Mouse (Mus musculus): Measurements from ENCODE around the gene Hira.
A peak's percentile ranks its signal among the peaks of the same experiment; 100 is the strongest.
"Not testable (repeated sequence)": the region's sequence is repeated elsewhere in the genome, so short reads cannot be mapped to it uniquely, and the experiment has no call there.

Hira gene

DNA sequence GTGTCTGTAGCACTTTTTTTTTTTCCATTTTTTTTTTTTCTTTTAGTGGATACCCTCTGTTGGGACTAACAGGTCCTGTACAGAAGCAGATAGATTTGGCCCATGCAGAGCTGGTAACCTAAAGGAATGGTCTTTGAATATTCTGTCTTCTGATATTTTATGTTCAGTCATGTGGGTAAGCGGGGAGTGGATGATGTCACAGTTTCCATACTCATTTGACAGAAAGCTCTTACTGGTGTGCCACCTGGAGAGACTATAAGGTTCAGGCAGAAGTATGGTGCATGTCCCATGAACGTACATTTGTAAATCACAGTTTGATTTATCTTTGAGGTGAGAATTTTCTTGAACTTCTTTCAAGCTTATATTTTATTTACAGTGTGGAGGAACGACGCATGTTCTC lies 39.2 kb downstream of the Hira start:
- DNase-seq (ENCODE audit: extremely low spot score, low spot score) = no peak

DNA sequence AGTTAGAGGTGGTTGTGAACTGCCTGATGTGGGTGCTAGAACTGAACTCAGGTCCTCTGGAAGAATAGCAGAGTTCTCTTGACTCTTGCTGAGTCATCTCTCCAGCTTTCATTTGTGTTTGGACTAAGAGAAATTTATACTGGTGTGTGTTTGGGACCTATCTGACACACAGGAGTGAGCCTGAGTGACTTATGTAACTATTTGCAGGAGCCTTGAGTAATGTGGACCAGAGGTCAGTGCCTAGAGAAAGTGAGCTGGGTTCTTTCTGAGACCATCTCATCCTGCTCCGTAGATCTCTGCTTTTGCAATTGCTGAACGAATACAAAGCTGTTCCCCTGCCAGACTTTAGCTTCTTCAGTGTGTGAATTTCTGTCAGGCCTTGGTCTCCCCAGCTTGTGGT lies 44.9 kb downstream of the Hira start:
- no peak for DNase-seq (ENCODE audit: extremely low spot score, low spot score)

DNA sequence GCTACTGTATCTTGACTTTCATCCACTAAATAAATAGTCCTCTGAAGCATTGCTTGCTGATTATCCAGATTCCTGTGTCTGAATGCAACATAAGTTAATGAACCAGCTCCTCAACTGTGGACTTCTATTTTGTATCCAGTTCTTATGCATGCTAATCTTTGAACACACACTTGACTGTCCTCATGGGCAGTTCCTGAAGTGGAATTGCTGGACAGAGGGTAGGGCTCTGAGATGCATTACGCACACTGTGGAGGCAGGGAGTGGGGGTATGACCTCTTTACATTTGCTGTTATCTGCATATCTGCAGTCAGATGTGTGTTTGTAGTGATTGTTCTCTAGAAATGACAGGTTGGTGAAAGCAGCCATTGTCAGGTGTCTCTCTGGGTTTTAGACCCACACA lies 51.1 kb downstream of the Hira start:
- no peak for DNase-seq (ENCODE audit: extremely low spot score, low spot score)

DNA sequence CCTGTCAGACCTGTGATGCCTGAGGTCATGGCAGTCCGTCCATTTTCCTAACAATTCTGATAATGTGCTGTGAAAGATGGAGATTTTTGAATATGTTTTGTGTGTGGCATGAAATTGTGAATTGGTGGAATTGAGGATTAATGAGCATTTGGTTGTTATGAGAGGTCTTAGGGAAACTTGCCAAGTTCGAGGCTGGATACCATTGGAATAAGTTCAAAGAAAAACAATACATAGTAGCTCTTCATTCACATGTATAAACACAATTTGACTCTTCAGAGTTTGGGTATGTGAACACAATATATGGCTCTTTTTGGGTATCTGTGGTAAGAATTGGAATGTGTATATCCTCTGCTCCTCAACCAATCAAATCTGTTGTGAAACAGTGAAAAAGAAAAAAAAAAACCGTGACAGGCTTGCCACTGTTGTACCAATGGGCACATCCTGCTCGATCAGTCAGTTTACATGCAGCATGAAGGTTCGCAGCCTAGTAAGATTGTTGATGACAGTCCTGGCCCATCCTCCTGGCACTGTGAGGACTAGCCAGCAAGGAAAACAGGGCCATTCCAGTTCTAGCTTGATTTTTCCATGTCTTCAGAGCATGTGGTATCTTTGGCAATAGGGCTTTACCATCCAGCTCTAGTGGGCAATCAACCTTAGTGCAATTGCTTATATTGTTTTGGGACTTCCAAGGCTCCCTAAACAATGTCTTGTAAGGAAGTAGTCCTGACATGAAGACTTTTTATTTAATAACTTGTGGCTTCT lies 61.7 kb downstream of the Hira start:
- no peak for DNase-seq (ENCODE audit: extremely low spot score, low spot score)

DNA sequence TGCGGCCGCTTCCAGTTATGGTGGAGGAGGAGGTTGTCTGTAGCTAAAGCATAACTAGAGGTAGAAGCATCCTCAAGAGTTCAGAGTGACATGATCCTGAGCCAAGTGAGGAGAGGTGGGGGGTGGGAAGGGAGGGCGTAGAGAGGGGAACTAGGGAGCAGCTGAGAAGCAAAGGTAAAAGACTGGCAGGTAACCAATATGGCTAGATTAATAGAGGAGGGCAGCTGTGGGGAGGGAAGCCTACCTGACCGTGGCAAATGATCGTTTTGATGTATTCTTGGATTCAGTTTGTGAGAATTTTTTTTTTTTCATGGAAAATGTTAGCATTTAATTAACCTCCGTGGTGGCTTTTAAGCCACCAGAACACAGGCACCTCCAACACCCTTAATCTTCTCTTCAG lies 67.1 kb downstream of the Hira start:
- DNase-seq (ENCODE audit: extremely low spot score, low spot score) = no peak

DNA sequence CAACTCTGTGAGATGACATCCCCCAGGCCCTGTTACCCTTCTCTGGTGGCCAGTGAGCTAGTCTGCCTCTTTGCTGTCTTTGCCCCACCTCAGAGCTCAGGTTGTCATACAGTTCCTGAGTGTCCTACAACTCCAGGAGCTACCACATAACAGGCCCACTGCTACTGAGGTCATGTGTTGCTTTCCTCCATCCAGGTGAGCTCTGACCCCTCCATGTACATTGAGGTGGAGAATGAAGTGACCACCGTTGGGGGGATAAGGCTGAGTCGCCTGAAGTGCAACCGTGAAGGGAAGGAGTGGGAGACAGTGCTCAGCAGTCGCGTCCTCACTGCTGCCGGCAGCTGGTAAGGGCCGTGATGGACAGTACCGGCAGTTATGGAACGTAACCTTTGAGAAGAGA lies 72.1 kb downstream of the Hira start:
- no peak for DNase-seq (ENCODE audit: extremely low spot score, low spot score)

DNA sequence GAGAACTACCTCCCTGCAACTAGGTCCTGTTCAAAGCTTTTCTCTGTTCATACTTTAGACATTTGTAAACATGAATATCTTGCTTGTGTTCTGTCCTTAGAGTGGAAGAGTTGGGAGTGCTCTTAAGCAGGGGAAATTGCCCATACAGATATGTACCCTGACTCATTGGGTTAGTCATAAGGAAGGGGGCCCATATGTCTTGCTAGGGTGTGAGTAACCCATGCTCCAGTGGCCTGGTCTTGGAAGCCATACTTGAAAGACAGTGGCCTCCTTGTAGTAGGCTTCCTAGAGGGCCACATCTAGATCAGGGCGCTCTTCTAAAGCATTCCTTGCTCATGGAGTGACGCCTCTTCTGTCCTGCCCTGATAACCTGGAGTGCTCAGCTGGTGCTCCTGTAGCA lies 73.5 kb downstream of the Hira start:
- no peak for DNase-seq (ENCODE audit: extremely low spot score, low spot score)

DNA sequence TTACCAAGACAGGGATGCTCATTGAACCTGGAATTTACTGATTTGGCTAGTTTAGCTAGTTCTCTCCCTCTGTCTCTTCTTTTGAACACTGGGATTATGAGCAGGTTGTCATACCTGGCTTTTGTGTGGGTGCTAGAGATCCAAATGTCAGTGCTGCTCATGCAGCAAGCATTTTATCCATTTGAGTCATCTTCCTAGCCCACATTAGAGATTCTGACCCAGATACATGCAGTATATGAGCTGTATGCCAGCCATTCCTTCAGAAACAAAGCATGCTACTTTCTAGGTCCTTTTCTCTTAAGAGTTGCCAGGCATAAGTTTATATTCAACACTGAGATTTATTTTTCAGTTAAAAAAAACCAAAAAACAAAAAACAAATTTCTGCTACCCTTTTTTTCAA lies 76.0 kb downstream of the Hira start:
- no peak for DNase-seq (ENCODE audit: extremely low spot score, low spot score)

DNA sequence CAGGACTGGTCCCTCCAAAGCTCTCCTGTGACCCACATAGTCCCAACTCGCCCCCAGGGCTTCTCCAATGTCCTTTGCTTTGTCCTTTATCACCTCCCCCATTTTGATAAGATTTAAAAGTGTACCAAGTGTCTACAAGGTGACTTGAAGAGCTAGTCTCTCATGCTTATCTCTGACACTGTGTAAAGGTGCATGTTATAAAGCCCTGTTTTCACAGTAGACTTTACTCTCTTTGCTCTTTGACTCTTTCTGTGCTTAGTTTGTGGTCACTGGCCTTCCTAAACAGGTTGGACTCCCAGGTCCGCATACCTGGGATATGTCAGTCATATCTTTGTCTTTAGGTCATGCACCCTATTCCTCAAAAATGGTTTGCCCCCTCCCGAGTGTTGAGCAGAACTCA lies 78.2 kb downstream of the Hira start:
- no peak for DNase-seq (ENCODE audit: extremely low spot score, low spot score)

DNA sequence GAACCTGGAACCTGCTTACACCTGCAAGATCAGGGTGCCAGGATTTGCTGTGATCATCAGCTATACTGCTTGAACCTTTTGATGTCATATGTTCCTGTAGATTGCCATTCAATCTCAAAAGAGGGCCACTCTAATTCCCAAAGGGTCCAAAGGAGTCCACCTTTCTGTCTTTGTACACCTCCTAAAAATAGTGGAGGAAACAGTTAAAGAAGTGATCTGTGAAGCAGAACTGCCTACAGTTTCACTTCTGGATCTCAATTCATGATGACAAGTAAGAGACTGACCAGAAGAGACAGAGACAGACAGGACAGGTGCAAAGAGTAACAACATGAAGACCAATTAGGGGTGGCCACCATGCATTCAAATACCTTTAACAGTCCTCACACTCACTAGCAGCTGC lies 86.6 kb downstream of the Hira start:
- DNase-seq (ENCODE audit: extremely low spot score, low spot score) = no peak

DNA sequence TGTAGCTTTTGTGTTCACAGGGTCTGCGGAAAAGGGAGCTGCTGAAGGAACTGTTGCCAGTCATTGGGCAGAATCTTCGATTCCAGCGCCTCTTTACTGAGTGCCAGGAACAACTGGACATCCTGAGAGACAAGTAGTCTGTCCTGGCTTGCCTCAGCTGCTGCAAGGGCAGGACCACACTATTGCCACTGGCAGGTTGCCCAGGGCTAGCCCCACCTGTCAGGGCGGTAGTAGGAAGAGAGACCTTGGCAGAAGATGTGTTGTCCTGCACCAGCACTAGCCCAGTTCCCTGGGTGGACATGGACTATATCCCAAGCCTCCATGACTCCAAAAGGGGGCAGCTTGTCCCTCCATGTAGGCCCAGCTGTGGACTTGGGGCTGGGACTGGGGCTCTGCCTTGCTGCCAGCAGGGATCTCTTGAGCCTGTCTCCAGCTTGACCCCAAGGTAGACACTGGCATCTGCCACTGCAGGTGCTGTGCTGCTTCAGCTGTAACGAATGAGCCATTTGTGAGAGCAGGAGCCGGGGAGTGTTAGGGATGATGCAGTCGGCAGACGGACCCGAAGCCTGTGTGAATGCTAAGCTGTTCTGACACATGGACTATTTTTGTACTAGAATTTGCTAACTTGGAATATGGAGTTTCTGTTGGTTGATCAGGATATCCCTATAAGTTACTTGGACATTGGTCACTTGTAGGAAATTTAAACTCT lies 92.7 kb downstream of the Hira start:
- DNase-seq (ENCODE audit: extremely low spot score, low spot score) = no peak

DNA sequence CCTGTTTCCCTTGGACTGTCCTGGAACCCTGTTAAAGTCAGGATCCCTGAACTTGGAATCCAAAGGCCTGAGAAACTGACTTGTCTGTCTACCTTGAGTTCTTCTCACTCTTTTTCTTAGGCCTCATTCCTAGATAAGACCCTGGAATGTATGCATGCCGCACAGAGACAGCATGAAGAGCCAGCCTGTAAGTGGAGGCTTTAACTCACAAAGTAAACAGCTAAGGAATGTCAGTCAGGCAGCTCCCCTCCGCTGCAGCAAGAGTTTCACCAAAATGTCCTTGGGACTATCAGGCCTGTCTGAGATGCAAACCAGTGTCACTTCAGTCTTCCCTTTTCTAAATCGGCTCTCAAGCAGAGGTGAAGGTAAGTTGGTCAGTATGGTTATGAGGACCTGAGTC lies 94.0 kb downstream of the Hira start:
- DNase-seq (ENCODE audit: extremely low spot score, low spot score) = no peak

DNA sequence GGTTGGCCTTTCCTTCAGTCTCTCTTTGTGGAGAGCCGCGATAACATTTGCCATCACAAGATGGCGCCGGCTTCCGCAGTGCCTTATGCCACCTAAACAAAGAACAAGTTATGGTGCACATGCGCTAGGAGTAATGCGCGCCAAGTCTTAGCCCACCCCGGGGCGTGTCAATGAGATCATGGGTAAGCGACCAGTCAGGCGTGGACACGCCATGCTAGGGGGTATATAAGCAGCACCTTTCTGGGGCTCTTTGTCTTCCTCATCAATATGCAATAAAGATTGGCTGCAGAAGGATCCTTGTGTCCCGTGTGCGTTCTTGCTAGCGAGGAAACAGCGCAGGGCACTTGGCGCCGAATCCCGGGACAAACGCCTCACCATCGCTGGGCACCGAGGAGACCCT lies 98.8 kb downstream of the Hira start:
- DNase-seq (ENCODE audit: extremely low spot score, low spot score) = not testable (repeated sequence)

DNA sequence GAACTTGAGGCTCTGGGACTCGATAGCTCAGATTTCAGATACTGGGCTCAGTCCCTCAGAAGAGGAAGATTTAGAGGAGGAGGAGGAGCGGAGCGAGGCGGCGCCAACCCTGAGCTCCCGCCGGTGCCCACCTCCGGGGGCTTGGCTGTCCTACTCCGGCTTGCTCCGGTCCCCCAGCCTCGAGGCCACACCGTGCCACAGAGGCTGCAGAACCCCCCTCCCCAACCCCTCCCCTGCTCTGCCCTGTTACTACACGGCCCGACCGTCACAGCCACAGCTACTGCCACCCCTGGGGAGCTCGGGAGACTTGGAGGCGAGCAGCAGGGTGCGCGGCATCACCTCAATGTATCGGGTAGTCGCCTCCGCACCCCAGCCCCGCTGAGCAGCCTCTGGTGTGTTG lies 99.5 kb downstream of the Hira start:
- DNase-seq (ENCODE audit: extremely low spot score, low spot score) = no peak

DNA sequence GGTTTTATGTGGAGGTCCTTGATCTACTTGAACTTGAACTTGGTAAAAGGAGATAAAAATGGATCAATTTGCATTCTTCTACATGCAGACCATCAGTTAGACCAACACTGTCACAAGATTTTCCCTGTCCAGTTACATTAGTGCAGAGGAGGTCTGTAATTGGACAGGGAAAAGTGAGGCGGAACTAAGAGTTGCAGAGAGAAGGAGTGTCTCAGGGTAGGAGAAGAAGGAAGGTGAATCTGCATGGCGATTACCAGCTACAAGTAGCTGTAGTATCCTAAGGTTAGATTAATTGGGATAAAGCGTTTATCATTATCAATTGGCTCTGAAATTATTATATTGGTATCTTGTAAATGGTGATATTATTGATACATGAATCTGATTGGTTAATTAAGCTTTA lies 109.5 kb downstream of the Hira start:
- DNase-seq (ENCODE audit: extremely low spot score, low spot score) = no peak

DNA sequence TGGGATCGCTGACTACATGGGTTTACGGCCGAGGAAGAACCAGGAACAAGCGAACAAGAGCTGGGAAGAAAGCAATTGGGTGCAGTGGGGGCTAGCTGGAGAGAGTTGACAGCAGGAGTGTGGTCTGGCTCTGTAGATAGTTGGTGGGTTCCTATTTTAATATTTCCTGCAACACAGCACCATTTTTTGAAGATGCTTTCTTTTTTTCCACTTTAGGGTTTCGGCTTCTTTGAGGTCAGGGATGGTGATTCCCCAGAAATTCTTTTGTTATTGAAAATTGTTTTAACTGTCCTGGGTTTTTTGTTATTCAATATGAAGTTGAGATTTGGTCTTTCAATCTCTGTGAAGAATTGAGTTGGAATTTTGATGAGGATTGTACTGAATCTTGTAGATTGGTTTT lies 110.0 kb downstream of the Hira start:
- DNase-seq (ENCODE audit: extremely low spot score, low spot score) = no peak

DNA sequence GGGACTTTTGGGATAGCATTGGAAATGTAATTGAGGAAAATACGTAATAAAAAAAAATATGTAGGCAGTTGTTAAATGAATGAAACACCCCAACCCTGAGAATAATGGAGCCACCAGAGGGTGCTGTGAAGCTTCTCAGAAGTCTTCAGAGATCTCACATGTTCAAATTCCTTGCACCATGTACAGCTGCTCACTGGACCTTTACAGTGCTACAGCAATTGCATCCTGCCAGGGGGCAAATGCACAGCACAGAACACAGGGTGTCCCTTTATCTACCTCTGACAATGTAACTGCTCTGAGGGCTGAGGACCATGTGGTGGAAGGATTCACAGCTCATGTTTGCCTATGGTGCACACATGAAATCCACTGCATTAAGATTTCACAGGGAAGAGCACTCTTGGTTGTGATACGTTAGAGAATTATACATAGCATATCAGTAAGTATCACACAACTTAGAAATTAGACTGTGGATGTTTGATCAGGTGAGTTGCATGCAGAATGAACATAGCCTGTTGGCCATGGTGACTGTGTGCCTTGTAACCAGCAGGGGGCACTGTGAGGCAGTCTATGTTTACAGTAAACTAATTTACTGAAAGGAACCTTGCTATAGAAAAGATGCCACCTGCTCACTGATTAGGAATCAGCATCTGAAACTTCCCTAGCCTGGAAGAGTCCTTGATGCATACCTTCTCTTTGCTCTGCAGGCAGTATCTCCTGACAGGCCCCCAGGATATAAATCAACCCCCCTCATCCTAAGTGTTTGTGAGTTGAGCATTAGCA lies 126.0 kb downstream of the Hira start:
- DNase-seq (ENCODE audit: extremely low spot score, low spot score) = peak; percentile 15

DNA sequence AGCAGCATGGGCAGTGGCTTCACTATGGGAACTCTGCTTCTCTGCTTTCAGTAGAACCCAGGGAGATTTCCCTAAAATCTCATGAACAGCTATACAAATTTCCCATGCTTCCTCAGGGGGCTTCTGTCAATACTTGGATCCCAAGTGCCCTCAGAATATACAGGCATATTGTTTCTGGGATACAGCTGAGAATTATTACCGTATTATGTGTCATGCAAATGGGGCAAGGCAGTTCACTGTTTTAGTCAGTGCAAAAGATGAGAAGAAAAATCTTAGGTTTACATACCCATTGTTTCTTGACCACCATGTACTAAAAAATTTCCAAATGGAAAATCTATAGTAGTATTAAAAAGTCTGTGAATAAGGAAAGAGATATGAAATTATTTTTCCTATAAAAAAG lies 126.9 kb downstream of the Hira start:
- DNase-seq (ENCODE audit: extremely low spot score, low spot score) = no peak

DNA sequence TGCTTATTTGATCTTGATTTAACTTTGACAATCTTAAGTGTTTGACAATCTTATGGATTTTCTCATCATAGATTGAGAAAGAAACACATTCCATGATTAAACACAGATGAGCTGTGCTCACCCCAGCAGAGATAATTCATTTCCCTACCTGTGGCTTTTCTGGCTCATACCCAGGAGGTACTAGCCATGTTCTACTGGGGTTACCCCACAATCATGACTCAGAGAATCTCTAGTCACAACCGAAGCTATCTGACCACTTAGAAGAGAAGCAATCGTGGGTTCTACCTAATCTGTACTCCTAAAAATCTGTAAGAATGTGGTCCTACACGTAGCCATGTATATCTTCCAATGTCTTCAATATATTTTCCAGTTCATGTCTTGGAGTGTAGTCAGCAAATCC lies 128.5 kb downstream of the Hira start:
- no peak for DNase-seq (ENCODE audit: extremely low spot score, low spot score)

DNA sequence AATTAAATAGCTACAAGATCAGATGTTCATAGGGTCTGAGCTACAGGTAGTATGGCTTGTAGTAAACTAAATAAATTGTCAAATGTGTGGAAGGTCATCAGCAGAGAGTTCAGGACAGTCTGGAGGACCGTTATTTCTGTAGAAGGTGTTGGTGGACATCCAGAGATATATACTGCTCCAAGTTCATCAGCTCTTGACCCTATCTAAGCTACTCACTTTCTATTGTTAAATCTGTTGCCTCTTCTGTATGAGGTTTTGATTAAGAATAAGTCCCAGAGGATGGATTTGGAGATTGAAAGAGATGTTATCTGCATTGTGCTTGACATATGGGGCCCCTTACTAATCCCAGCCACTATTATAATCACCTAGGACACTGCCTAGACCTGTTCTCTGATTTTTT lies 129.9 kb downstream of the Hira start:
- DNase-seq (ENCODE audit: extremely low spot score, low spot score) = no peak

DNA sequence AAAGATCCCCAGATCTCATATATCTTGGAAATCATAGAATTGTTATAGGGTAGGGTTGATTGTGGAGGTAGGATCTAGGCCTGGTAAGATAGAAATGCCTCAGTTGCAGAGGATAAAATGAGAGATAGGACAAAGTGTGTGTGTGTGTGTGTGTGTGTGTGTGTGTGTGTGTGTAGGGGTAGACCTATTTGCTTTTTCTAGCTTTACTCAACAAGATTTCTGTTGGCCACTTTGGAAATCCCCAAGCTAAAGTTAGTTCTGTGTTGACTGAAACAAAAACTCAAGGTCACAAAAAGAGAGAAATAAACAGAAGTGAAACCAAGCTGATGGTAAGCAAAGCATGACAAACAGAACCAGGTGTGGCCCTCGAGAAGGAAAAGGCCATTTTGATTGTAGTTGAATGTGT lies 130.4 kb downstream of the Hira start:
- DNase-seq (ENCODE audit: extremely low spot score, low spot score) = not testable (repeated sequence)

DNA sequence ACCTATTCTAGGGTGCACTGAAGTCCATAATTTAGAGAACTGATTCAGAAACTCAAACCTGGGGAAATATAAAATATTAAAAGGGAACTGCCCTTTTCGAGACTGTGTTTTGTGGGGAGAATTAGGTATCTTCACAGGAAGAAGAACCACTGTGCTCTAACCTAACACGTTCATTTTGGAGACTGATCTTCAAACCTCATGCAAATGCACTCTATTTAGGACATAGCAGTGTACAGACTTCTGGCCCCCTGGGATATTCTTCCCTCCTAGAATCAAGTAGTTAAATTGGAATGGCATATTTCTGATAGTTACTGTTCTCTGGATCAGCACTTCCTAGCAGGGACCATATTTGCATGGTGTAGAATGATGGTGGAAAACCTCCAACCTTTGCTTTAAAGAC lies 133.9 kb downstream of the Hira start:
- DNase-seq (ENCODE audit: extremely low spot score, low spot score) = no peak
